Mouse (Mus musculus): ENCODE data around the gene Phc1. TPM values are rescaled to one million over a fixed set of nuclear protein-coding genes. Genes with fewer than 3 reads are reported as not detected.

The Phc1 gene
- total RNA-seq, 2 experiments from 2014 or later: 32.6 to 36.5 TPM

DNA sequence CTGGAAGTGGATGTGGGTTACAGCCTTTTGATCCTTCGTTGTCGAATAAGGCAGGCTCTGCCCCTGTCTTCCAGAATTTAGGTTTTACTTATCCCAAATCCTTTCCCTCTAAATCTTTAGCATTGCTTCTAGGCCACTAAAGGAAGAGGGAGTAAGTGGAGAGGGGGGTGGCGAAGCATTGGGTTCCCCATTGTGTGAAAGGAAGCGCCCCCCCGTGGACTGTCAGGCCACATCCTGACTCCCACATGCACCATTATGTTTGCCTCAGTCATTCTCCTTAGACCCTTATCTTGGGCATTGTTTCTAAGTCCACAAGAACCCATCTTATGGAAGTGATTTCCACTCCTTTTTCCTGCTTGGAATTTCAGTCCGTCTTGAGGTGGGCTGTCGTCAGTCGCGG is 45.1 kb downstream of the Phc1 start:
- peak; percentile 16 for DNase-seq

DNA sequence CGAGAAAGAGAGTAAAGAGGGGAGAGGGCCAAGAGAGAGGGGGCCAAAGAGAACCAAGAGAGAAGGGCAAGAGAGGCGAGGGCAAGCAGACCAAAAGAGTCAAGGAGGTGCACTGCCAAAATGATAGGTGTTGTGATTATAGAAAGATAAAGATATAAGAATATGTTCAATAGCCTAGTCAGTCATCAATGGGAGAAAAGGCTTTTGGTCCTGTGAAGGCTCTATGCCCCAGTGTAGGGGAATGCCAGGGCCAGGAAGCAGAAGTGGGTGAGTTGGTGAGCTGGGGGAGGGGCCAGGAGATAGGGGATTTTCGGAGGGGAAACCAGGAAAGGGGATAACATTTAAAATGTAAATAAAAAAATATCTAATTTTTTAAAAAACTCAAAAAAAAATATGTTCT is 46.1 kb downstream of the Phc1 start:
- no peak for DNase-seq

DNA sequence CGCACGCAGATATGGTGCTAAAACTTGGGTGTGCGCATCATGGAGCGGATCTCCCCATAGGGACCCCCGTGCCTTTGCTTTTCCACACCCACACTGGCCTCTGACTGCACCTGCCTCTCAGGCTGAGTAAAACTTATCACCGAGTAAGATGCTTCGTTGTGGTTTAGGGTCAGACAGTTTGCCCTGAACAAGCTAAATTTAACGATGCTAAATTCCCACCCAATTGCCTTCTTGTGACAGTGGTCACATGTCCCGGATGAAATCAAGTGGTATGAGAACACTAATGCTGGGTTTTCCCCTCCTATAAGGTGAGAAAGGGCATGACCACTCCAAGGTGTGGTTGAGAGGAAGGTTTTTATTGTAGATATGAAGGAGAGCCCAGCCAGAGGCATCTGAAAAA is 46.6 kb downstream of the Phc1 start:
- DNase-seq: no peak

DNA sequence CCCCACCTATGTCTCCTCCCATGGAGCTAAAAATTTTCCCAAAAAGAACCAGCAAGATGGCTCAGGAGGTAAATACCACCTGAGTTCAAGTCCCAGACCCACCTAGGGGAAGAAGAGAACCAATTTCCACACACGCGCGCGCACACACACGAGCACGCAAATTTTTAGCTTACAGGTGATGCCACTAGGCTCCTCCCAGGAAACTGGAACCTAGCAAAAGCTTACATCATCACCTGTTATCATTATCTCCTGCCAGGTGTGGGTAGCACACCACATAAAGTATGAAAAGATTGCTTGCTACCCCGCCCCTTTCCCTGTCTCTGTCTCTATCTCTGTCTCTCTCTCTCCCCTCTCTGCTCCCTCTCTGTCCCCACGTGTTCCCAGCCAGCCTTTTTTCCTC is 47.2 kb downstream of the Phc1 start:
- DNase-seq: no peak

DNA sequence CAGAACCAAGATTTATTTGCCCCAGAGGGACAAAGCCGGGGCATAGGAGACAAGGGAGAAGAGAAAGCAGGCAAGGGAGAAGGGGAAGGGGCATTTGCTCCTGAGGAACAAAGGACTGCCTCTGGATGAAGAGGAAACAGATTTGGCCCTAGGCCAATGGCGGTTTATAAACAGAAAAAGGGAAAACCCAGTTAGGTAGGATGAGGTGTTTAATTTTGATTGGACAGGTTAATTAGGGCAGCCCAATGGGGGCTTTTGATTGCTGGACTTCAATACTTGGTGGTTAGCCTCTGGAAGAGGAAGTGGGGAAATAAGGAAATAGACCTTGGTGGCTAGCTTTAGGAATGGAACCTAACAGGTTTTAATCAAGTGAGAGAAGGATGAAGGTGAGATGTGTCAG is 48.2 kb downstream of the Phc1 start:
- no peak for DNase-seq

DNA sequence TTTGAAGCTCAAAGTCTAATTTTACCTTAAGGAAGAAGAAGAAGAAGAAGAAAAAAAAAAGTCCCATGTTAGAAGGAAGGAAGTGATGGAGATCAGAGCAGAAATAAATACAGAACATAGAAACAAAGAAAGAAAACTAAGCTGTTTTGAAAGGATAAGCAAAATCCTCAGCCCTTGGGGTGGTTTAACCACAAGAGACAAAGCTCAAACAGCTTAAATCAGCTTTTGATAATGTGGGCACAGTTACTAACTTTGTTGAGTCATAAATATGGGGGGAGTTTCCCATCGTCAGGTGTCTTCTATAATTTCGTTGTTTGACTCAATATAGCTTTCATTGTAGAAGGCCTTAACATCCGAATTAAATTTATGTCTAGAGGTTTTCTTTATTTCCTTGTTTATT is 48.6 kb downstream of the Phc1 start:
- no peak for DNase-seq

DNA sequence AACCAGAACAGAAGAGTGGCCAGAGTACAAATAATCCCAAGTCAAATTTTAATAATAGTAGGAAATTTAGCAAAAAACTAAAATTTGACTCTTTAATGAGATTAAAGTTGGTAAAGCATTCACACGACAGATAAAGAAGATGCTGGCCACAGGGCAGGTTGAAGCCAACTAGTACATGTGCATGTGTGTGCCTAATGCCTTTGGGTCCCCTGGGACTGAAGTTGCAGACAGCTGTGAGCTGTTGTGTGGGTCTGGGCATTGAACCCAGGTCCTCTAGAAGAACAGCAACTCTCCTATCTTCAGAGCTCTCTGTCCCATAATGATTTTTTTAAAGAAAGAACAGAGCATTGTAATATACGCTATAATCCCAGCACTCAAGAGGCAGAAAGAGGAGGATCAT is 49.1 kb downstream of the Phc1 start:
- DNase-seq: no peak

DNA sequence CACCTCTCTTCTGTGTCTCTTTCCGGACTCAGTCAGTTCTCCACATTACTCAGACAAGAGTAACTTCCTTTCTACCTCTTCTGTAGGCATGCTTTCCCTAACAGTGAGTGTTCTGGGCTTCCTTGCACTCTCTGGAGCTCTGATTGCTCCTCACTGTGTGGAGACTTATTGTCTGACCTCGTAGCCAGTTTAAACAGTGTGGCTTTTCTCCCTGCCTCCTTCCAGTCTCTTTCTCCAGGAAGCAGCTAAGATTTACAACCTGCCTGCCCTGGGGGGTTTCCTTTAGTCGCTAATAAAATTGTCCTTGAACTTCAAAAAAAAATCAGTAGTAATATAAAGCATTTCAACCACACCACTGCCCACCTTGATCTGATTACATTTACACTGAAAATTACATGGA is 50.1 kb downstream of the Phc1 start:
- no peak for DNase-seq

DNA sequence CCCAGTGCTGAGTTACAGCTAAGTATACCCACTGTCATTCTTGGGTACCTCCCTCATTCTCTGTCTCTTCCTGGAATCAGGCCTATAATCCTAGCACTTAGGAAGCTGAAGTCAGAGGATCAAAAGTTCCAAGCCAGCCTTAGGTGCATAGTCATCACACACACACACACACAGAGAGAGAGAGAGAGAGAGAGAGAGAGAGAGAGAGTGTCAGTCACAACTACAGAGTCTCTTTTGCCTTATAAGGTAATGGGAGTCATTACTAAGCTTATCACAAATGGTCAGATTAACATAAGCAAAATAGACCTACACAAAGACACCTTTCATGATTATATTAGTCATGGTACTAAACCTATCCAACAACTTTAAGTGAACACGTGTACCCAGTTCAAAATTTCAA is 51.0 kb downstream of the Phc1 start:
- DNase-seq: no peak

DNA sequence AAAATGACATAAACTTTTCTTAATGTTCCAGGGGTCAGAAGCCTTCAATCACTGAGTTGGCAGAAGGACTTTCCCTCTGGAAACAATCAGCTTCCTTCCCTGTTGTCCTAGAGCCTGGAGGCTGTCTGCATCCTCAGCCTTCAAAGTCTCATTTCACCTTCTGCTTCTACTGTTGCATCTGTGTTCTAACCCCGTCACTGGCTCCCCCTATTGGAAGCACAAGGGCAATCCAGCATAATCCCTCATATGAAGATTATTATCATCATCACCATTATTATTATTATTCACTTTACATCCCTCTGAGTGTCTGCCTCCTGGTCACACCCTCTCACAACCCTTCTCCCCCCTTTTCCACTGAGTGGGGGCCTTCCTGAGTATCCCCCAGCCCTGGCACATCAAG is 52.1 kb downstream of the Phc1 start:
- DNase-seq: no peak

DNA sequence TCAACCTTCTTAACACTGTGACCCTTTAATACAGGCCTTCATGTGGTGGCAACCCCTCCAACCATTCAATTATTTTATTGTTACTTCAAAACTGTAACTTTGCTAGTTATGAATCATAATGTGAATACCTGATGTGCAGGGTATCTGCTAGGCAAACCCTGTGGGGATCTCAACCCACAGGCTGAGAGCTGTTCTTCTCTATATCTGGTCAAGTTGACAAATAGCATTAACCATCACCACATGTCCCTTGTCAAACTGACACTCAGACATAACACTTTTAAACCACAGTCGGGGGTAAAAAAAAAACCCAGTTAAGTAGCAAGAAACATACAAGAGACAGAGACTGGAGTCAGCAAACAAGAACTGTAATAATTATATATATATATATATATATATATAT is 55.5 kb downstream of the Phc1 start:
- no peak for DNase-seq

DNA sequence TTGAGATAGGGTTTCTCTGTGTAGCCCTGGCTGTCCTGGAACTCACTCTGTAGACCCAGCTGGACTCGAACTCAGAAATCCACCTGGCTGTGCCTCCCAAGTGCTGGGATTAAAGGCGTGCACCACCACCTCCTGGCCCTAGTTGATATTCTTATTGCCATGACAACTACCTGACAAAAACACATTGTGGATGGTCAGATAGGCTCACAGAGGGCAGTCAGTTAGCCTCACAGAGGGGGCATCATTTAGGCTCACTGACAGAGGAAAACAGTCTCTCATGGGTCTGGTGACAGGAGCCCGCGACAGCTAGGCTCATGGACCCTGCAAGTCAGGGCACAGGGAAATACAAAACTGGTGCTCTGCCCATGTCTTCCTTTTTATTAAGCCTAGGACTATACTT is 56.1 kb downstream of the Phc1 start:
- no peak for DNase-seq

DNA sequence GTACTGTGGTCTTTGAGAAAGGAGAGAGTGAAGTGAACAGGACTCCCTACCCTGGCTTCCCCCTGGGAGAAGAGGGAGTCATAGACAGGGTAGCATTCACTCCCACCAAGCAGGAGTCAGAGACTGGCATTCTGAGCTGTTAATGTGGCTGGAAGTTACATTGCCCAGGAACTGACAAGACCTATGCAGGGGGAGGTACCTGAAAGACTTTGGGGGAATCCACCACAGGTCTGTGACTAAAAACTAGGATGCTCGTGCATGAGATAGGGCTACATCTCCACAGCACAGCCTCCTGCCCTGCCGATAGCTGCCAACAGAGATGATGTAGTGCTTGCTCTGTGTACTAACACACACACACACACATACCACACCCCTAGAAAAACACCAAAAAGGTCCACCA is 56.9 kb downstream of the Phc1 start:
- DNase-seq: no peak

DNA sequence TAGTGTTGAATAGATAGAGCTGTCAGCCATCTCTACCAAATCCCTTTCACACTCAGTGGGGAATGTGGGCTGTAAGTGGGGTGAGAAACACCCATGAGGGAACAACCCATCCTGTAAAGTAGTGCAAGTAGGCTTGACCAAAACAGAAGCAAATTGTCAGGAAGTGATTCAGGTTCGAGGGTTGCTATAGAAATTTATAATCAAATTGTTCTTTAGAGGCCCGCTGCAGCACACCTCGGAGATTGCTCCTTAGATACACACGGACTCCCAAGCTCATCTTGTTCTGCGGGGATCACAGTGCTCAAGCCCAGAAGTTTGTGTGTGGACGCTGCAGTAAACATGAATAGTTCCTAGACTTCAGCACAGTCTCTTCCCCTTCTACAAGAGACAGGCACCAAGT is 57.6 kb downstream of the Phc1 start, which contains the start of gene Klrg1:
TSS of gene Klrg1 (minus strand) at position 101 of the 400 bp plus-strand sequence.
- DNase-seq: no peak

DNA sequence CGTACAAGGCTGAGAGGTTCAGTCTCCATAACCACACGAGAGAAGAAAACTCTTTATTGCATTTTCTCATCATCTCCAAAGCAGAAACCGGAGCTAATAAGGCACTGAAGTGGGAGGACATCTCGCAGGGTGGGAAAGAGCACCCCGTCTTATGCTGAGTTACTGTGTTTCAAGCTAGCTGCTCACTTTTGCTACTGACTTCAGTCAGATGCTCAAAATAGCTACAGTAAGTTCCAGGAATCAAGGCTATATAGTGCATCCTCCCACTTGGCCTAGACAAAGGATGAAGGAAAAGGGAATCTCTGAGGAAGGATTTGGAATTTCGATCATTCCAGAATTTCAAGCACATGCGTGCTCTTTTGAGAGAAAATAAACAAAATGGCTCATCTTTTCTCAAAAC is 63.8 kb downstream of the Phc1 start:
- no peak for DNase-seq

DNA sequence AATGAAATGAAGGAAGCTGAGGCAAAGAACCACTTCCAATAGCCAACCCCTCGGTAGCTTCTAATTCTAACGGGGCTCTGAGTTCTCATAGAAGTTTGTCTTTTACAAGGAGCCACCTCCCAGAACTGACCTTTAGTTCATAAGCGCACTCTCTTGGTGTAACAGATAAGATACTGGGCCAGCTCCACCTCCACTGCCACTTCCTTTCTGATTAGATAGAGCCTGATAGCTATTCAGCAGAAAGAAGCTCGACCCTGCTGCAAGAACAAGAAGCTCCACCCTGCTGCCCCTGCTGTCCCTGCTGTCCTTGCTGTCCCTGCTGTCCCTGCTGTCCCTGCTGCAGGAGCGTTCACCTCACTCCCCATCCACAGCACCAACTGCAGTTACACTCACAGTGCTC is 65.8 kb downstream of the Phc1 start:
- no peak for DNase-seq

DNA sequence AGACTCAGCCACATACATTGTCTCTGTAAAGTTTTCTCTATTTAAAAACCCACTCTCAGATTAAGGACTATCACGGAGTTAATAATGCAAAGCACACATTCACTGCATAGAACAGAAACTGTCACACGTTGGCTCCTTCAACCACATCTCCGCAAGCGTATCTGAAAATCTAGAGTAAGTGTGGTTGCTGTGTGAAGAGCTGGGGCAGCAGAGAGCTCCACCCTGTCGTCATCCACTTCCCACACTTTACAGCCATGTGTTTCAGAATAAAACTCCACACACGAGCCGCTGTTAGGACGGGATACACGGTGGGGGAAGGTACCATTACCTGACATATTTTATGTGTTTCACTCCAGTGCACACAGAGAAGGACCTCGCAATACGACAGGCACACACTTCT is 70.2 kb downstream of the Phc1 start:
- DNase-seq: no peak

DNA sequence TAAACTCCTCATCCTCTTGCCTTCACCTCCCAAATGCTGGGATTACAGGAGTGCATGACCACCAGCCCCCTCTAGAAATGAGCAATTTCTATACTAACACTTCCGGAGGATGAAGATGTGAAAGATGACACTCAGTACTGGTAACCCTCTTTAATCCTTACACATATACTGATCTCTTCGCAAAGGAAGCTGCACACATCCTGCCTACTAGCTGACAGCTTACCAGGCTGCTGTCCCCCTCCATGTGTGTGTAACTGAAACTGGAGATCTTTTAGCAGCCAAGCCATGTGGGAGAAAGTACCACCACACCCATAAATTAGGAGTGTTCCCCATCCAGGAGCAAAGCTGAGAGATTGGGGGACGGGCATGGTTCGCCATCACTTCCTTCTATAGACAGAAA is 71.2 kb downstream of the Phc1 start:
- DNase-seq: no peak

DNA sequence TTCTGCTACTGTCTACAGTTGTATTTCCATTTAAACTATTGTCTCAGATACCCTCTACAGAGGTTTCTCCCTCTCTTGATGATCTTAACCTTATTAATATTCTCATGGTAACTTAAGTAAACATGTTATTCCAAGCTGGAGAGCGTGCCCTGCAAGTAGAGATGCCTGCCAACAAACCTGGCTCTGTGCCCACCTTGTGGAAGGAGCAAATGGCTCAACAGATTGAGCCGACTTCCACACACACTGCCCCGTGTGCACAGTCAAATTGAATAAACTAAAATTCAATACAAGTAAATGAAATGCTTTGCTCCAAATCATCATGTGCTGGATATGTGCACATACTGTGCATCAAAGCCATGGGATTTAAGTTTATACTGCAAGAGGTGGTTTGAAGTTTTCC is 71.8 kb downstream of the Phc1 start:
- DNase-seq: peak; percentile 82

Other genes with a start within 250 kb of the Phc1 start
- gene Klrg1, start 57.7 kb downstream of the Phc1 start, total RNA-seq (2021): not detected
- 10 to 100 TPM; 53.4 to 54.6 TPM for gene M6pr, start 31.8 kb downstream of the Phc1 start, total RNA-seq (2021)
- 1 to 10 TPM in 1 of 2 experiments, under 1 TPM in 1; 0.38 to 1.6 TPM for gene Rimklb, start 158.2 kb upstream of the Phc1 start, total RNA-seq (2021)
- 10 to 100 TPM; 54.8 to 64.5 TPM for gene Mfap5, start 165.3 kb upstream of the Phc1 start, total RNA-seq (2021)
- not detected for gene Aicda, start 213.2 kb upstream of the Phc1 start, total RNA-seq (2021)

Measured in heart, postnatal 4 days (tissue).